Mouse (Mus musculus): Measurements from ENCODE around the gene Btg3.

Gene Btg3

GRCm38 (mm10) chr16:78346662-78347327, 30.2 kb downstream of the Btg3 start:
- peak; percentile 11 for DNase-seq (ENCODE audit: low read depth)

GRCm38 (mm10) chr16:78343792-78344191, 33.2 kb downstream of the Btg3 start:
- no peak for DNase-seq (ENCODE audit: low read depth)

DNA sequence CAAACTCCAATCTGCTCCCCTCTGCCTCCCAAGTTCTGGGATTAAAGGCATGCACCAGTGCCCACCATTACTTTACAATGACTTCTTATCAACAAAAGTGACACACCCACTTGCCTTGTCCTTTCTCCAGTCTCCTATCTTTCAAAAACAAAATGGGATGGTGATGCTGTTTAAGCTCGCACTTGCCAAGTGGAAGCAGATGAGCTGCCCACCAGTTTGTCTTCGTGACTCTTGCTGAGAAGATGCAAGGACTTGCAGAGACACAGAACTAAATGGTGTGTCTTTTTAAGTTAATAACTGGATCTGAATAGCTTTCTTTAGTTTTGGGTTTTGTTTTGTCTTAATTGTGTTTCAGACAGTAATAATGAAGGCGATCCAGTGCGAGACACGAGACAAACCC, 34.2 kb downstream of the Btg3 start:
- DNase-seq (ENCODE audit: low read depth), result no peak

DNA sequence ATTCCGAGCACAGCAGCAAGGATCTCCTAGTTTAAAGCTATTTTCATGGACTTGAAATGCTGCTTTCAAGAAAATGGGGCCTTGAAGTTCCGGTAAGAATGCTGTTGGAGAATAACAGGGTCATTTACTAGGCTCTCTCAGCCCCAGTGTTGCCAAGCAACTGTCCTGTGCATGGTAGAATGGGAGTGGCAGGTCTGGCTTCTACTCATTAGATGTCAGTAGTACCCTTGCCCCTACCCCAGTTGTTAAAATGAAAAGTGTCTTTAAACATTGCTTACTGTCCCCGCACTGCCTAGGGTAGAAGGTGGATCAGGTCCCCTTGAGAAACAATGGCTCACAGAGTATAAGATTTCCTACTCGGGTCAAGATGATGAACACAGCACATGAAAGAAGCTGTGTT, 35.6 kb downstream of the Btg3 start:
- no peak for DNase-seq (ENCODE audit: low read depth)

DNA sequence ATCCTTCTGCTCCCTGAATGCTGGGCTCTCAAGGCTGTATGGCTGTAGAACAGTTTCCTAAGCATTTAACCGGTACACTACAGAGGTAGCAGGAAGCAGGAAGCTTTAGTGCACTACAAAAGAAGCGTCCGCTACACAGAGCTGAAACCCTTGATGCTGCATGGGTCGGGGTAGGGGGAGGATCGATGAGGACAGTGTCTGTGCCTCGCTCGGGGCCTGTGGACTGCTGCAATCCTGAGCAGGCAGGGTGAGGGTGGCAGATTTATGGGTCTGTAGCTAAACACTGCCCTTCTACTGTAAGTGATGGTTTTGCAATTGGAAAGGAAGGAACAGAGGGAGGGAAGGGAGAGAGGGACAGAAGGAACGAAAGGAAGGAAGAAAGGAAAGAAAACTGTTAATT, 39.8 kb downstream of the Btg3 start:
- peak; percentile 10 for DNase-seq (ENCODE audit: low read depth)

- DNase-seq (ENCODE audit: low read depth), result no peak
Observed at GRCm38 (mm10) chr16:78327999-78328398, 49.0 kb downstream of the Btg3 start.

GRCm38 (mm10) chr16:78327562-78327961, 49.4 kb downstream of the Btg3 start:
- DNase-seq (ENCODE audit: low read depth), result no peak

DNA sequence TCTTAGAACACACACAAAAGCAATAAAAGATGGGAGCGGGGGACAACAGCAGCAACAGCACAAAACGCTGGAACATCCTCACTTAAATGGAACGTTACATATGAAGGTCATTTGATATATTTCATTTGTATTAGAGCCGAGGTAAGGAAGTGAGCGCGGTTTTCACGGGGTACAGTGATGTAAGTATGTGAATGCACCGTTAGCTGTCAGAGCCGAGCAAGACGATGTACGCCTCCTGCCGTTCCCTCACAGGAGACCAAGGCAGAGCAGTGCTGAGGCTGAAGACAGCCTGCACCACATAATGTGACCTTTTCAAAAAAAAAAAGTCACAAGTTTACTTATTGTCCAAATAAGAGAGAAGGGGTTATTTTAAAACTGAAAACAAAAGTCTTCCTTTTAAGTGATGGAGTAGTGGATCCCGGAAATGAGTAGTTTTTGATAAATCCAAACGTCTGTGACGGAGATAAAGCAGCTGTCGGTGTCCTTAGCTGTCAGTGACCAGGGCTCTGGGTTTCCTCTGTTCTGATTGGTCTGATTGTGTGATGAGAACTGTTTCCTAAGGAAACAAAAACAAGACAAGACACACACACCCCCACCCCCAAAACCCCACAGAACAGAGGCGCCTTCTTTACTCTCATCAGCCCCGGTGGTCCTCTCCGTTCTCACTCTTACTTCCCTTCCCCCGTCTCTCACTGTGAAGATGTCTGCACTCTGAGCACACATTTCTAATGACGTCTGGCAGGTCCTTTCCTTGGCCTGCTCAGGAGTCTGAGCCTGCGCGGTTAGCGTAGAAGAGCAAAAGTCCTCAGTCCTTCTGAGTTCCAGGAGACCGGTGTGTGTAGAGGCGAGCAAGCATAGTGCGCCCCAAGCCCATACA, 50.8 kb downstream of the Btg3 start:
- DNase-seq (ENCODE audit: low read depth), result no peak

DNA sequence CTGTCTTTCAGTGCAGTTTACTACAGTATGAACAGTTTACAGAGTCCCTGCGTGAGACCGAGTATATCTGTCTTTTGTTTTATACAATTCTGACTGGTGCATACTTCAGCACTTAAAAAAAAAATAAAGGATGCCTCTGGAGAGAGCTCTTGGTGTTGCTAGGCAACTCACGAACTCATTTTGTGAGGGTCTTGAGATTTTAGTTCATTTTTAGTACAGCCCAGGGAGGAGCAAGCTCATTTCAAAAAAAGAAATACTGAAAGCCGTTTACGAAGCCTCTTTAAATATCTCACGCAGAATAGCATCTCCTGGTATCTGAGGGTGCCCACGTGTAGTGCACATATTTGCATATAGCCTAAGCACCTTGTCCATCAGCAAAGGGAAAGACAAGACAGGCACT, 54.9 kb downstream of the Btg3 start:
- DNase-seq (ENCODE audit: low read depth), result no peak

DNA sequence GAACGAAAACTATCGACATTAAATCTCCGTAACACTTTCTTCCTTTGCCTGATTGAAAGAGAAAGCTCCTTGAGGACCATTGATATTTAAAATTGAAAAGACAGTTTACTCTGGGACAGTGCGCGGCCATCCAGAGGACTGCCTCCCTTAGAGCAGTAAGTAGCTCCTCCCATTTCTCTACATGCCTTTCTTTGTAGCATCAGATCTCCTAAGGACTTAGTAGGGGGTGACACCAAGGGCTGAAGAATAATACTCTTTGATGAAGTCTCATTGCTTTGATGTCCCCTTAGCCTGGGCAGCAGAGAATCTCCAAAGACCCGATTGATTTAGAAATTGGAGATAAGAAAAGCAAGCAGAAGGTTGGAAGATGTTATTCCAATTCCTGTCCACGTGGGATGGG, 55.4 kb downstream of the Btg3 start:
- no peak for DNase-seq (ENCODE audit: low read depth)

GRCm38 (mm10) chr16:78319711-78320110, 57.3 kb downstream of the Btg3 start:
- DNase-seq (ENCODE audit: low read depth), result no peak

DNA sequence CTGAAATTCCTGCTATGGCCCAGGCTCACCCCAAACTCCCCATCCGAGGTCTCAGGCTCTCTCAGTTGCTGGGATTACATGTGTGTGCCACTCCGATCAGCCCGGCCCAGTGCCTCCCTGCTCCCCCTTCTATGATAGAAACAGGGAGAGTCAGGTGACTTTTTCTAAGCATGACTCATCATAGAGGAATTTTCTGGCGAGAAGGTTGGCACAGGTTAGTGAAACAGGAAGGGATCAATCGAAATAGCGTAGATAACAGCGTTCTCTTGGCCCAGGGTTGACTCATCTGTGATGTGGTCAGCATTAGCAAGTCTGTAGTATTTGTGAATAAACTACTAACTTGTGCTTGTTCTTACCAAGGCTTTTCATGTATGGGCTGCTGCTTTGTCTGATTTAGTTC, 59.0 kb downstream of the Btg3 start:
- DNase-seq (ENCODE audit: low read depth), result no peak

GRCm38 (mm10) chr16:78316849-78317248, 60.1 kb downstream of the Btg3 start:
- DNase-seq (ENCODE audit: low read depth), result peak; percentile 55

GRCm38 (mm10) chr16:78314026-78314425, 63.0 kb downstream of the Btg3 start:
- no peak for DNase-seq (ENCODE audit: low read depth)

DNA sequence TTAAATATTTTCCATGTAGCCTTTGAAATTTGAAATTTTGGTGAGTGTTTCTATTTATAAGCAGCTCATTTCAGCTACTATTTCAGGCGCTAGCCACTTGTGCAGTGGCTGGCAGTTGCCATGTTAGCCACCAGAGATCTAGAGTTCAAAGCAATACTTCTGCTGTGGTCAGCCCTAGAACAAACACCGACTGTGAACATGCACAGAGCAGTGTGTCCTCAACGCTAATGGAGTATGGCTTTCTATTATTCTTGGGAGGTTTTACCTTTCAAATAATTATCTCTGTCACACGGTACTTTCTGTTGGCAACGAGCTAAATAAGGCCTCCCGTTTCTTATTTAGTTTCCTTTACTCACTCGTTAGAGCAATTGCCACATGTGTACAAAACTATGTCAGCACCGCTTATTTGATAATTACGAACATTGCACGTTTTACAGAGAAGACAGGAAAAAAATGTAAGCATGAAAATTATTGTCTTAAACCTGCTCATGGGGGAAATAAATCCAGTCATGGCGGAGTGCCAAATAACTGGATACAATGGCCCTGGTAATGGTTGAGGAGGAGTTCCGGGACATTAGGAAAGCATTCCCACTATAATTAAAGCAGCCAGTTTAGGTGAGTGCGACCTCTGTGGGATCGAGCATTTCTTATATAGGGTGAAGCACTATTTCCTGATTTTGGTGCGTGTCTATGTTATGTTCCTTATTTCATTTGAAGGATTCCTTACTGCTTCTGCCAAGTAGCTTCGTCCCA, 63.7 kb downstream of the Btg3 start:
- no peak for DNase-seq (ENCODE audit: low read depth)

DNA sequence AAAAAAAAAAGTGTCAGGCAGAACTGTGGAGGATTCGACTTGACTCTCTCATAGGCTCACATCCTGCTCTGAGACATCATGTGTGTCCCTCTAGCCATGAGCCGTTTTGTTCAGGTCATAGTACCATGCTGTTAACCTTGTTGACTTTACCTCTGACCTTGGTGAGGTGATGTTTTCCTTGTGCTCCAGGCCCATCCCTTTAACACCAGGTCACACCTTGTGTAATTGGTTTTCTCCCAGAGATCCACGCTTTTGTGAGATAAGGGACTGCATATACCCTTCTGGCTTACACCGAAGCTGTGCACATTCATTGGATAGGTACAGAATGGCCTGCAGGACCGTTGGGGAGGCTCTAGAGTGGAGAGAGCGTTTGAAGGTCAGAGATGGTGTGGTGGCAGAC, 67.7 kb downstream of the Btg3 start:
- DNase-seq (ENCODE audit: low read depth), result no peak

DNA sequence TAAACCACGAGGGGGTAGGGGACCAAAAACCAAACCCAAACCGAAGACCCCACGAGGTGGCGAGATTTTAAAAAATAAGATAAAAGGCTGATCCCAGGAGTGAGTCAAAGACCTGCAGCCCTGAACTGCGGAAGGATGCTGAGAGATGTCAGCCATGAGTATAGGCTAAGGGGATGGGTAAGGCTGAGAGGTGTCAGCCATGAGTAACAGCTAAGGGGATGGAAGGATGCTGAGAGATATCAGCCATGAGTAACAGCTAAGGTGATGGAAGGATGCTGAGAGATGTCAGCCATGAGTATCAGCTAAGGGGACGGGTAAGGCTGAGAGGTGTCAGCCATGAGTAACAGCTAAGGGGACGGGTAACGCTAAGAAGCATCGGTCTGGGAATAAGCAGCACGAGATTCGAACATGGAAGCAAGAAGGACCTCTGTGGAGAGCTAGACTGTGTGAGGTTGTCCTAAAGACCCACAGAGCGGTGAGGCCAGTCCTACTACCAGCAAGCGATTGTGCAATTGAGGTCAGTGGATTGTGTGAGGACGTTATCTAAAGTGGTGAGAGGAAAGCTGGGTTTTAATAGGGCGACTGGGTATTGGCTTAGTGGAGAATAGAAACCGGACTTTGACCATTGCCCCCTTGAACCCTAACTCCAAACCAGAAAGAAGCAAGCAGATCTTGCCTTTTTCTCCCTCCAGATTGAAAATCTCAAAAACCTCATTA, 69.4 kb downstream of the Btg3 start:
- DNase-seq (ENCODE audit: low read depth), result no peak

DNA sequence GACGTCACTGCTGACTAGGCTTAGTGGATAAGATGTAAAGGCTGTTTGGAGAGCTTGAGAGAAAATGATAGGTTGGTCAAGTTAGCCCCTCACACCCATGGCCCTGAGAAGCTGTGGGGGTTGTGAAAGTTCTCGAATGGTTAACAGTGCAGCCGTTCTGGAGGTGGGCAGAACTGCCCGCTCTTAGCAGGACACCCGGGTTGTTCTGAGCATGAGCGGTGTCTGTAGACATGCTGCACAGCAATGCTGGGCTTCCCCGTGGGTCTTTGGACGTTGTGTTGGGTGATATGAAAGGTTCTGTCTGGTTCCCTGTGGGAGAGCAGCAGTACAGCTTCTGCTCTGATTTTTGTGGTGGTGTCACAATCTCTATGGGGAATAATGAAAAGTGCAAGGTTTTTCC, 70.4 kb downstream of the Btg3 start:
- DNase-seq (ENCODE audit: low read depth), result no peak

- no peak for DNase-seq (ENCODE audit: low read depth)
Observed at GRCm38 (mm10) chr16:78305606-78306100, 71.3 kb downstream of the Btg3 start.

DNA sequence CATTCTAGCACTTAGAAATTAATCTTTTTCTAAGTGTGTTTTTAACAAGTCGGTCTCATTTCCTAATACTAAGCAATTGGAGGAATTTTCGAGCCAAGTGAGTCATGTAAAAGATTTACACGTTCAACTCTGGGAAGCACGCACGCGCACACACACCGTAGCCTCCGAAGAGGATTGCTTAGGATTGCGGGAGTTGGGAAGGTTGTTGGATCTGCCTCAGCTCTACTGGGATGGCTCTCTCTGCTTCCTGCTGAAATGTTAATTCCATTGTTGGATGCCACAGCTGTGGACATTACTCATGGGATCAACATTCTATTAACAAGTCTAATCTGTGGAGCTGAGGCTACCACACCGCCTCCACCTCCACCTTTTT, 74.3 kb downstream of the Btg3 start:
- peak; percentile 6 for DNase-seq (ENCODE audit: low read depth)

- peak; percentile 19 for DNase-seq (ENCODE audit: low read depth)
Observed at GRCm38 (mm10) chr16:78301831-78302677, 74.9 kb downstream of the Btg3 start.

Data from naive thymus-derived CD4-positive, alpha-beta T cell, adult 2 months (primary cell).